In the genomic region with DNA sequence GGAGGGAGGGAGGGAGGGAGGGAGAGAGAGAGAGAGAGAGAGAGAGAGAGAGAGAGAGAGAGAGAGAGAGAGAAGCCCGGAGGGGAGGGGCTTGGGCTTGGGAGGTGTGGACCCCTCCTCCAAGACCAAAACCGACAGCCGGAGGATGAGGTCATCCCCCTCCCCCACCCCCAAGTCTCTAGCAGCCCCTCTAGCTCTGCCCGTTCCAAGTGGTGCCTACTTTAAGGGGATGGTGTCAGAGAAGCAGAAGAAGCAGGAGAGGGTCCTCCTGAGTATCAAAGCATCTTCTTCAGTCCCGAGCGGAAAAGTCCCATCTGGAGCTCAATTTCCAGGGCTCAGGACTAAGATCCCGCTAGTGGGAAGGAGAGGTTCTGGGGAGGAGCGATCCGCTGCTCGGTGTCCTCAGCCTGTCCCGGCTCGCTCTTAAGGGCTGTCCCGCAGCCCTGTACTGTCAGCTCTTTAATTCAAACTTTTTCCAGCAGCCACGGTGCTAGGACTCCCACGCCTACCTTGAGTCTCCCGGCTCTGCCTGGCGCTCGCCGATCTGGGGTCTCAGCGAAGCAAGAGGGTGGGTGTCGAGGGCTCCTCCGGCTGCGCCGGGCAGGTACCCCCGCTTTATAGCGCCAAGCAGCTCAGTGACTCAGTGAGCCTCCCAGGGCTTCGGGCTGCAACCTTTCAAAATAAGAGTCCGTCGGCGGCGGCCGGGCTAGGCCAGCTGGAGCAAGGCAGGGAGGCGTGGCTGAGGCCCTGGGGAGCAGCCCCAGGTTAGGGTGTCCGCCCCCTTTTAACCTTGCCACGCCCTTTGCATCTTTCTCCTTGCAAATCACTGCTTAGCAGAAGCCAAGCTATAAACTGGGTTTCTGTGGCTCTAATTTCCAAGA, we compare ENCODE assay signal across 7 mouse cellular contexts.
DNase-seq lines count a peak whose midpoint lies in the region; ATAC-seq and TF ChIP-seq lines count a peak whose summit lies in the region.

No protein-coding gene starts in this region.

- H3K9ac ChIP-seq in intestine, embryonic 14.5 days (ENCODE audit: low read length): peak overlapping the region; percentile 75

- H3K9me3 ChIP-seq in intestine, embryonic 14.5 days (ENCODE audit: control insufficient read depth, low read length): no peaks in the 10 kb centered on the region
- H3K9me3 ChIP-seq in midbrain, embryonic 10.5 days (replicated peaks): no peaks in the 10 kb centered on the region

- H3K27ac ChIP-seq in intestine, embryonic 14.5 days (ENCODE audit: low read depth): peak overlapping the region; percentile 93
- H3K27ac ChIP-seq in midbrain, embryonic 10.5 days (replicated peaks): peak overlapping the region; percentile 89
- H3K27ac ChIP-seq in small intestine, adult 2 months (ENCODE audit: insufficient read depth, low read depth, low read length): peak overlapping the region; percentile 70

- H3K4me1 ChIP-seq in intestine, embryonic 14.5 days (replicated peaks; ENCODE audit: control insufficient read depth, insufficient read depth, low read length): peaks cover 45% of the 10 kb centered on the region
- peaks cover 68% of the 10 kb centered on the region for H3K4me1 ChIP-seq in midbrain, embryonic 10.5 days
- H3K4me1 ChIP-seq in small intestine, adult 2 months (ENCODE audit: control insufficient read depth, insufficient read depth, insufficient read length, low read length): peaks cover 9% of the 10 kb centered on the region; the same call in 1 of the 2 replicates

- no peak for TF ChIP-seq CTCF in small intestine, adult 2 months (IDR thresholded peaks at IDR 0.05; ENCODE audit: extremely low read depth, insufficient read length, insufficient replicate concordance, low read depth, low read length)

- no peaks in the 10 kb centered on the region; the same call in 1 of the 2 replicates for H3K36me3 ChIP-seq in intestine, embryonic 14.5 days (ENCODE audit: control insufficient read depth, insufficient read depth, low read length)
- H3K36me3 ChIP-seq in midbrain, embryonic 10.5 days: peaks cover 15% of the 10 kb centered on the region; the same call in 1 of the 2 replicates
- no peaks in the 10 kb centered on the region for H3K36me3 ChIP-seq in small intestine, adult 2 months (ENCODE audit: control insufficient read depth, insufficient read depth, low read length)

- no peaks in the 10 kb centered on the region for H3K27me3 ChIP-seq in intestine, embryonic 14.5 days (replicated peaks; ENCODE audit: control insufficient read depth, insufficient read depth, low read length)
- H3K27me3 ChIP-seq in midbrain, embryonic 10.5 days (ENCODE audit: low read depth, poor library complexity, severe bottlenecking): no peaks in the 10 kb centered on the region
- no peaks in the 10 kb centered on the region for H3K27me3 ChIP-seq in small intestine, adult 2 months (ENCODE audit: control insufficient read depth, insufficient read depth, low read length)

- peak; percentile 90 for ATAC-seq in intestine, embryonic 14.5 days (replicated peaks; ENCODE audit: low FRiP score, low TSS enrichment, low read depth)

- peak overlapping the region; percentile 74 for H3K4me2 ChIP-seq in intestine, embryonic 14.5 days (ENCODE audit: low read length)

- DNase-seq in adrenal gland, postnatal 10 days: peak; percentile 94
- peak; percentile 93 for DNase-seq in embryo, embryonic 10 days (ENCODE audit: low spot score)
- DNase-seq in gastrocnemius, postnatal 36 days: peak; percentile 76 to 80
- DNase-seq in intestine, embryonic 14.5 days (ENCODE audit: low spot score): peak; percentile 94
- peak; percentile 67 for DNase-seq in left cerebral cortex, postnatal 4 days
- DNase-seq in midbrain, embryonic 10.5 days (ENCODE audit: low spot score): peak; percentile 92

- intact Hi-C loops in gastrocnemius, postnatal 36 days (cut with DNase I): no loop called here
- intact Hi-C loops in left cerebral cortex, postnatal 4 days (cut with DNase I): no loop called here

- peak overlapping the region; percentile 73 for H3K4me3 ChIP-seq in intestine, embryonic 14.5 days (ENCODE audit: low read depth, low read length)
- peak overlapping the region; percentile 66 for H3K4me3 ChIP-seq in midbrain, embryonic 10.5 days
- H3K4me3 ChIP-seq in small intestine, adult 2 months (ENCODE audit: low read depth, low read length): peak overlapping the region; percentile 88

- under 1% methylated on average over 35 of the region's 35 CpGs for whole genome bisulfite sequencing in intestine, embryonic 14.5 days
- WGBS in midbrain, embryonic 10.5 days: under 1% methylated on average over 35 of the region's 35 CpGs
- WGBS in small intestine, adult 2 months: under 1% methylated on average over 35 of the region's 35 CpGs

- peak; percentile 72 for TF ChIP-seq POLR2A in small intestine, adult 2 months (IDR thresholded peaks at IDR 0.05; ENCODE audit: low read depth, low read length)

Comparison
In these comparisons a context has a peak if more than half of its experiments do, and no peak if none do; other contexts are left out.
1. Peak in every context shown above with its lines: DNase-seq, ATAC-seq, H3K4me3 ChIP-seq and H3K27ac ChIP-seq.